Mouse (Mus musculus): ENCODE results near the gene Samd14. TPM values are rescaled to one million over a fixed set of nuclear protein-coding genes. Genes with fewer than 3 reads are reported as not detected.
"Not testable (repeated sequence)": the region's sequence is repeated elsewhere in the genome, so short reads cannot be mapped to it uniquely, and the experiment has no call there.

Gene Samd14
- polyA plus RNA-seq (2015; fragmentation: Nextera tagmentation; extraction: Ambion mirVana): 8.0 and 13.2 TPM in 2 replicates

DNA sequence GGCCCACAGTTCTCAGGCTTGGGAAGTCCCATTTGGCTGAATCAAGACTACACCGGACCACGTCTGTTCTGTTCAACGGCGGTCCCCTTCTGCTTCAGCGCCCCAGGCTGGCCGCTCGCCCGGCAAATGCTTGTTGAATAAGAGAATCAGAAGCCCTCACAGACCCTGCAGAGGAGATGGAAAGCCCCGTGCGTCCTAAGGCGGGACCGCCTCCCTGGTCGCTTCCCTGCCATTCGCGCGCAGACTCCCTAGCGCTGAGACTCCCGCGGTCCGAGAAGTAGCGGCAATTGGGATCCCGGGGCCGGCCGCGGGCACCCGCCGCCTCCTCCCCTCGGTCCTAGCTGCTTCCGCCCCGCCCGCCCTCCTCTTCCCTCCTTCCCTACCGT, at the start of gene Samd14:
Gene Samd14 (plus strand): TSS at position 251 of the 386 bp plus-strand sequence.
- Histone ChIP-seq H3K36me3 (peaks cover 12% of the 10 kb centered on the region; the same call in 1 of the 2 replicates), H3K9me3 (replicated peaks) (no peaks in the 10 kb centered on the region), H3K9ac (peak within 1 kb of the TSS; percentile 74), H3K27me3 (no peaks in the 10 kb centered on the region), H3K4me2 (peak within 1 kb of the TSS; percentile 91), H3K27ac (peak within 1 kb of the TSS; percentile 80), H3K4me1 (replicated peaks) (peaks cover 49% of the 10 kb centered on the region), H3K4me3 (peak within 1 kb of the TSS; percentile 67)
- ATAC-seq (replicated peaks; ENCODE audit: insufficient number of reproducible peaks, insufficient read depth, low FRiP score, low read depth): peak; percentile 70
- WGBS: under 1% methylated on average over 32 of the region's 32 CpGs

DNA sequence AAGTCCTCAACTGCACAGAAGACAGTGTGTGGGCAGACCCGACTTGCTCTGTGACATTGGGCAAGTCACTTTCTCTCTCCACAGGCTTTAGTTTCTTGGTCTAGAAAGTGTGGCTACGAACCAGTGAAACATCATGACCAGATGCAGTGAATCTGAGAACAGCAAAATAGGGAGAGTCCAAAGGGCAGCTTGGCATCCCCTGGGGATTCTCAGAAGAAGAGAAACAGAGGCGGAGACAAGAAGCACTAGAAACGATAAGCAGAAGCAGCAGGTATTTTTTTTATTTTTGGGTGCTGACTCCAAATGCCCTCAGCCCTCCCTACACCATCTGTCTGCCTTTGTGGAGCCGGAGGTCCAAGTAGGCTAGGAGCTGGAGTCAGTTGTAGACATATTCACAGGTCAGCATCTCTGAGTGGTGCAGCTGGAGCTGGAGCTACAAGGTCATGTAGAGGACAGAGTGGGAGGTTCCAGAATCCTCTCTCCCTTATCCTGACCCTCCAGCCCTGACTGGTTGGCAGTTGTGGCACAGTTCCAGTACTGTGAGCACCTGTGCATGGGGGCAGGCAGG, 47.1 kb upstream of the Samd14 start:
- H3K4me2 ChIP-seq: no peak overlapping the region
- H3K4me3 ChIP-seq: no peak overlapping the region
- no peak overlapping the region for H3K9ac ChIP-seq
- H3K4me1 ChIP-seq (replicated peaks): peaks cover 14% of the 10 kb centered on the region
- no peaks in the 10 kb centered on the region for H3K9me3 ChIP-seq (replicated peaks)
- H3K27me3 ChIP-seq: no peaks in the 10 kb centered on the region
- no peak overlapping the region for H3K27ac ChIP-seq
- WGBS: 59% methylated on average over 5 of the region's 5 CpGs
- no peak for ATAC-seq (replicated peaks; ENCODE audit: insufficient number of reproducible peaks, insufficient read depth, low FRiP score, low read depth)
- H3K36me3 ChIP-seq: no peaks in the 10 kb centered on the region

DNA sequence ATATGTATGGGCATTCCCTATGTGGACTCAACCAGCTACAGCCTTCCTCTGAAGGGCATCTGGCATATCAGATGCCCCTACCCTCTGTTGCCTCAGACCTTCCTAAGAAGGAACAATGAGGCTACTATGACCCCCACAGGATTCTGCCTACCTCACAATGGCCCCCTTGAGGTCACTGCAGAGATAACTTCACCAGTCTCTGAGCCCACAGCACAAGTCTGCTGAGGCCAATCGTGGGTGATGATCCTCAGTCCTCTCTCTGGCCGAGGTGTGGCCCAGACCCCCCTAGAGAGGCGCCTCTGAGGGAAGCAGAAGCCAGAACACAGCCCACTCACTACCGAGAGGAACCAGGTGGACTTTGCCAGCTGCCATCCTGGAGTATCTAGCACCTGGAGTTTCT, 42.3 kb upstream of the Samd14 start, which contains the start of gene Hils1:
Gene Hils1 (plus strand): TSS at position 175 of the 400 bp plus-strand sequence.
- WGBS: 48% methylated on average over 4 of the region's 4 CpGs
- no peak for ATAC-seq (replicated peaks; ENCODE audit: insufficient number of reproducible peaks, insufficient read depth, low FRiP score, low read depth)
- Histone ChIP-seq H3K27ac (no peak within 1 kb of the TSS), H3K9ac (no peak within 1 kb of the TSS), H3K4me1 (replicated peaks) (peaks cover 8% of the 10 kb centered on the region), H3K27me3 (no peaks in the 10 kb centered on the region), H3K4me2 (no peak within 1 kb of the TSS), H3K4me3 (no peak within 1 kb of the TSS), H3K36me3 (no peaks in the 10 kb centered on the region), H3K9me3 (replicated peaks) (no peaks in the 10 kb centered on the region)

DNA sequence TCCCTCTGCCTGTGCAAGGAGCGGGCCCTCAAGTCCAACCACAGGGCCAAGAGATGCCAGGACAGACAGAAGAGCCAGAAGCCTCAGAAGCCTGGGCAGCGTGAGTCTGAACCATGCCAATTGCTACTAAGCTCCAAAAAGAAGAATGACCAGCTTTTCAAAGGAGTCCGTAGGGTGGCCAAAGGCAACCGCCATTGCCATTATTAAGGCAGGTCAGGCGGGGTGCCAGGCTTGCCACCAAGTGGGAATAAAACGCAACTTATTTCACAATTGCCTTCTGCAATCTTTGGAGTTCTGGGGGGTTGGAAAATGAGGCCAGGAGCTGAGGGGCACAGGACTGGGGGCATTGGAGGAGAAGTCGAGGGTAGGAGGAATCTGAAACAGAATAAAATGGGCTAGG, 41.5 kb upstream of the Samd14 start:
- no peak for ATAC-seq (replicated peaks; ENCODE audit: insufficient number of reproducible peaks, insufficient read depth, low FRiP score, low read depth)
- WGBS: 76% methylated on average over 7 of the region's 7 CpGs
- Histone ChIP-seq H3K27me3 (no peaks in the 10 kb centered on the region), H3K9me3 (replicated peaks) (no peaks in the 10 kb centered on the region), H3K4me1 (replicated peaks) (peaks cover 11% of the 10 kb centered on the region), H3K9ac (no peak overlapping the region), H3K4me2 (no peak overlapping the region), H3K27ac (no peak overlapping the region), H3K4me3 (no peak overlapping the region), H3K36me3 (no peaks in the 10 kb centered on the region)

DNA sequence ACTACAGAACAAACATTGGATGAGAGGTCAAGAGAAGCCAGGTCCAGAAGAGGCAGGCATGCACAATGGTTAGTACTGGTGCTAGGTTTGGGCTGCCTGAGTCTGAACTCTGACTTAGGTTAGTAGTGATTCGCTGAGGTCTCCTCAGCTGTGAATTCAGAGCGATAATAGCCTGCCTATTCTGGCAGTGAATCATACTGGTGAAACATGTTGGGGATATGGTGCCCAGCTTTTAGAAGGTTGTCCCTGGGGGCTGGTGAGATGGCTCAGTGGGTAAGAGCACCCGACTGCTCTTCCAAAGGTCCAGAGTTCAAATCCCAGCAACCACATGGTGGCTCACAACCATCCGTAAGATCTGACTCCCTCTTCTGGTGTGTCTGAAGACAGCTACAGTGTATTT, 40.0 kb upstream of the Samd14 start:
- not testable (repeated sequence) for H3K9ac ChIP-seq; ATAC-seq (replicated peaks; ENCODE audit: insufficient number of reproducible peaks, insufficient read depth, low FRiP score, low read depth); H3K4me3 ChIP-seq; H3K27me3 ChIP-seq; H3K4me2 ChIP-seq; H3K9me3 ChIP-seq (replicated peaks); H3K27ac ChIP-seq; H3K36me3 ChIP-seq
- peaks cover 25% of the 10 kb centered on the region for H3K4me1 ChIP-seq (replicated peaks)
- 86% methylated on average over 4 of the region's 4 CpGs for WGBS

DNA sequence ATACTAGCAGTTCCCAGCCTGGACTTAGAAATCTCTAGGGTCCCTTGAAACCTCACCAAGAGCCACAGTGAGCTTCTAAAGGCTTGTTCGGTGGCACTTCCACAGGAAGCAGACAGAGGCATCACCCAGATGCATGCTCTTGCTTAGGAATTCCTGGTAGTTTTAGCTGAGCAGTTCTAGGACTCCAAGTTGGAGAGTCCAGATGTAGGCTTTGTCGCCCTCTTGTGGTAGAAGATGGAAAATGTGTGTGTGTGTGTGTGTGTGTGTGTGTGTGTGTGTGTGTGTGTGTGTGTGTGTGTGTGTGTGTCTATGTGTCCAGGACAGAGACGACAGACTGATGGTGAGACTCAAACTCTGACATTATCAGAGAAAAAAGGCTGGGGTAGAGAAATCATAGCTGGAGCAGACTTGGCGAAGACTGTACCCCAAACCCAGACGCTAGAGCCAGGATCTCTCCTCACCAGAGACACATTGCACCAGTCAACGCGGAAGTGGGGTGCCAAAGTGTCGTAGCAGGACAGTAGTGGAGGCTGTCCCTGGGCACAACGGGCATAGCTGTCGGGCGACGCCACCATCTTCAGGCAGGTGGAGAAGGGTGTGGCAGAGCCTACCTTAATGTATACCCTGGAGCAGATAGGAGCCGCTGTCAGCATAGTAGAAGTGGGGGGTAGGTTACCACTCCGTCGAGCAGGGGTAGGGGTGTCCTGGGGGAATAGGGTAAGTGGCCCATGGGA, 39.3 kb upstream of the Samd14 start:
- Histone ChIP-seq H3K9me3 (replicated peaks) (no peaks in the 10 kb centered on the region), H3K36me3 (no peaks in the 10 kb centered on the region), H3K27me3 (no peaks in the 10 kb centered on the region), H3K9ac (no peak overlapping the region), H3K27ac (no peak overlapping the region), H3K4me1 (replicated peaks) (peaks cover 32% of the 10 kb centered on the region), H3K4me3 (no peak overlapping the region), H3K4me2 (no peak overlapping the region)
- 61% methylated on average over 15 of the region's 15 CpGs for WGBS
- no peak for ATAC-seq (replicated peaks; ENCODE audit: insufficient number of reproducible peaks, insufficient read depth, low FRiP score, low read depth)

DNA sequence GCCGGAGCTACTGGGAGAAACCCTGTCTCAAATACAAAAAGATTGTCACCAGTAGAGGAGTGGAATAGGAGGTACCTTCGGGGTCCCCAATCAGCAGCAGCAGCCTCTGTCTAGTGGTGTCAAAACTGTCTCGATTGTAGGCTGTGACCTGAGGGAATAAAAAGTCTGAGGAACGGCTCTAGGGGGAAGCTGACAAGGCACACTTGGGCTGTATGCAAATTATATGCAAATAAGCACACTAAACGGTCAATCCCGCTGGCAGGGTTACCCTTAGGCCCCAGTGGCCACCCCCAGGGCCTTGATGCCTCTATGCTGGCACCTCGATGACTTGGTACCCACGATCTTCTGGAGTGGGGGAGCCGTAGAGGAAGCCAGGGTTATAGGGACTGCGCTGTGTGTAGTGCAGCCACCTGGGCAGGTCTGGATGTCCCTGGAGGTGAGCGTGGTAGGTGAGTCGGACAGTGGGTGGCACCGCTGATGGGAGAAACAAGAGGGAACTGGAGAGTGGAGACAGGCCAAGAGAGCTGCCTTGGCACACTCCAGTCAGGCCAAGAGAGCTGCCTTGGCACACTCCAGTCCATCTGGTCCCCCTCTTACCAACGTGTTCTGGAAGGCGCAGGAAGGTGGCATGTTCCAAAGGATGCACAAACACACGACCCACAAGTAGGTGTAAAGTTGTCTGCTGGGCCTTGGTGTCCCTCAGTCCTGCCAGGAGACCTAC, 37.6 kb upstream of the Samd14 start:
- Histone ChIP-seq H3K4me2 (peak overlapping the region; percentile 59), H3K4me3 (peak overlapping the region; percentile 40; the same call in 1 of the 2 replicates), H3K9me3 (replicated peaks) (no peaks in the 10 kb centered on the region), H3K27me3 (no peaks in the 10 kb centered on the region), H3K9ac (0 out of 2 replicates have a peak overlapping the region, but pooled peaks have one; percentile 26), H3K4me1 (replicated peaks) (peaks cover 47% of the 10 kb centered on the region), H3K27ac (peak overlapping the region; percentile 65; the same call in 1 of the 2 replicates), H3K36me3 (no peaks in the 10 kb centered on the region)
- WGBS: 63% methylated on average over 16 of the region's 16 CpGs
- ATAC-seq (replicated peaks; ENCODE audit: insufficient number of reproducible peaks, insufficient read depth, low FRiP score, low read depth): no peak

DNA sequence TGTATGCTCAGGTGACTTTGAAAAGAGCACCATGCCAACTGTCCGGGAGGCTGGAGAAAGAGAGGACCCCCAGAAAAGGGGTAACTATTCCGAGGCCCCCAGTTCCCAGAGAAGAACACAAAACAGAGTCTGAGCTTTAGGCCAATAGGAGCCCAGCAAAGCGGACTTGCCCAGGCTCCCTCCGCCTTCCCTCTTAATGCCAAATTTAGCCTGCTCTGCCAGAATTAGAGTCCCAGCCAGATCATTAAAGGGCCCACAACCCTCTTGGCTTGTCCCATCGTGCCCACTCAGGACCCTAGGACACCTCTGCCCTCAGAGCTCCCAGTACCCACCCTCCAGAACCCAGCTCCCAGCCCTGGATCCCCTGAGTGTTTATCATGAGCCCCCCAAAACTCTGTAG, 36.8 kb upstream of the Samd14 start:
- Histone ChIP-seq H3K9ac (peak overlapping the region; percentile 48; the same call in 1 of the 2 replicates), H3K9me3 (replicated peaks) (no peaks in the 10 kb centered on the region), H3K27ac (peak overlapping the region; percentile 65), H3K27me3 (no peaks in the 10 kb centered on the region), H3K4me3 (peak overlapping the region; percentile 40), H3K4me2 (peak overlapping the region; percentile 59), H3K36me3 (no peaks in the 10 kb centered on the region), H3K4me1 (replicated peaks) (peaks cover 51% of the 10 kb centered on the region)
- WGBS: 34% methylated on average over 5 of the region's 5 CpGs
- ATAC-seq (replicated peaks; ENCODE audit: insufficient number of reproducible peaks, insufficient read depth, low FRiP score, low read depth): 0 out of 2 replicates have a peak, but pooled peaks have one; percentile 37

DNA sequence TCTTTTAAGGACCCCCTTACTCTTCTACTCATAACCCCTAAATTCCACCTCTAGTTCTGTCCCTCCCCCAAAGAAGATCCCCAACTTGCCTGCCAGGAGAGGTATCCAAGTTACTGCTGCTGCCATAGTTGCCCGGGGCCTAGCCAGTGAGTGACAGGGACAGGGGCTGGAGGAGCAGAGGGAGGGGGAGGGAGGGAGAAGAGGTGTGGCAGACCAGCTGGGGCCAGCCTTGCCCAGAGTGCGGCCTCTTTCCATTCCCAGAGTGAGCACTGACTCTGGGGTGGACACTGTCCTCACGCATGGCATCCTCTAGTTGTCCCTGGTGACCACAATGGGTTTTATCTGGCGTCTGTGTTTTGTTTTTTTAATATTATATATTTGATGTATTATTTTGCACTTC, 36.4 kb upstream of the Samd14 start:
- peak; percentile 66 for ATAC-seq (replicated peaks; ENCODE audit: insufficient number of reproducible peaks, insufficient read depth, low FRiP score, low read depth)
- Histone ChIP-seq H3K27ac (peak overlapping the region; percentile 65), H3K9me3 (replicated peaks) (no peaks in the 10 kb centered on the region), H3K9ac (peak overlapping the region; percentile 48; the same call in 1 of the 2 replicates), H3K4me2 (peak overlapping the region; percentile 59), H3K4me1 (replicated peaks) (peaks cover 56% of the 10 kb centered on the region), H3K36me3 (no peaks in the 10 kb centered on the region), H3K4me3 (peak overlapping the region; percentile 40), H3K27me3 (no peaks in the 10 kb centered on the region)
- WGBS: 28% methylated on average over 4 of the region's 4 CpGs

DNA sequence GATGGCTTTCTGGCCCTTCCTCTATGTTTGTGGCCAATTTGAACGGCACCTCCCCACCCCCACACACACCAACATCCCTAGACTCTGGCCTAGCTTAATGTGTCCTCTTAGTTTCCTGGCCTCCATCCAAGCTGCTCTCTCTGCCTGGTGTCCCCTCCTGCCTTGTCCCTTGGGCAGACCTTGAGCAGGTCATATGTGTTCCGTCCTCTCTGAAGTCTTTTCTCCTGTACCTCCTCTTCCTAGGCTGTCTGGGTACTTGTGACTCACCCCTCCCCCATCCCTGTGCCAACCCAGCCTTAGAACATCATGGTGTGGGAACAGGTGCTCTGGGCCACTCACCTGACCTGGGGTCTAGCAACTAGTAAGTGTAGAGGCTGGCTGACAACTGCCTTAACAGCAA, 34.7 kb upstream of the Samd14 start:
- ATAC-seq (replicated peaks; ENCODE audit: insufficient number of reproducible peaks, insufficient read depth, low FRiP score, low read depth): 0 out of 2 replicates have a peak, but pooled peaks have one; percentile 28
- WGBS: 22% methylated on average over 2 of the region's 2 CpGs
- Histone ChIP-seq H3K9me3 (replicated peaks) (no peaks in the 10 kb centered on the region), H3K4me1 (replicated peaks) (peaks cover 69% of the 10 kb centered on the region), H3K9ac (no peak overlapping the region), H3K36me3 (no peaks in the 10 kb centered on the region), H3K27ac (peak overlapping the region; percentile 67), H3K27me3 (no peaks in the 10 kb centered on the region), H3K4me2 (no peak overlapping the region), H3K4me3 (no peak overlapping the region)

DNA sequence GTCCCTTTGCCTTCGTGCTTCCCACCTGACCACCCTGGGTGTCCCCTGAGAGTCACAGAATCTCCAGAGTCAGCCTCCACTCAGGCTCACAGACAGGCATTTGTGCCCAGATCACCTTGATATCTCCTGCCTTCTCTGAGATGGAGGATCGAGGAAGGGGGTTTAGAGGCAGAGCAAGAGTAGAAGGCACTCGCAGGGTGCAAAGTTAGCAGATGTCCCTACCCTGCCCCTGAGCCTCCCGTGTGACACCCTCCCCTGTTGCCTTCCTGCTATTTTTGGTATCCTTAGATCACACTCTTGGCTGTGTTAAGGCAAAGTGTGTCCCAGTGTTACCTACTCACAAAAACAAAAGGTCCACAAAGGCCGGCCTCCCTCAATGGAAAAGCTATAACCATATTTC, 33.5 kb upstream of the Samd14 start, which contains the start of gene Sgca:
Gene Sgca (minus strand): TSS at position 129 of the 400 bp plus-strand sequence.
- Histone ChIP-seq H3K9ac (0 out of 2 replicates have a peak within 1 kb of the TSS, but pooled peaks have one; percentile 20), H3K4me3 (no peak within 1 kb of the TSS), H3K9me3 (replicated peaks) (no peaks in the 10 kb centered on the region), H3K36me3 (no peaks in the 10 kb centered on the region), H3K27me3 (no peaks in the 10 kb centered on the region), H3K4me1 (replicated peaks) (peaks cover 69% of the 10 kb centered on the region), H3K4me2 (no peak within 1 kb of the TSS), H3K27ac (peak within 1 kb of the TSS; percentile 67)
- WGBS: 39% methylated on average over 5 of the region's 5 CpGs
- ATAC-seq (replicated peaks; ENCODE audit: insufficient number of reproducible peaks, insufficient read depth, low FRiP score, low read depth): no peak
